Mouse (Mus musculus) C2C12 (cell line): ENCODE data around the gene Lepr. TPM values are rescaled to one million over a fixed set of nuclear protein-coding genes. Genes with fewer than 3 reads are reported as not detected.

Experiments used
- H3K27me3 ChIP-seq: one replicate; pipeline ENCODE4 v1.6.1; 2011; ENCODE audit not compliant: control insufficient read depth, insufficient read depth, insufficient read length
- H3K36me3 ChIP-seq: one replicate; pipeline ENCODE4 v1.6.1; 2011; ENCODE audit not compliant: control insufficient read depth, insufficient read depth
- H3K4me3 ChIP-seq: one replicate; pipeline ENCODE4 v1.5.1; 2011; ENCODE audit warnings: mild to moderate bottlenecking, control low read depth; ENCODE audit not compliant: poor library complexity, insufficient read depth, severe bottlenecking
- H3K79me2 ChIP-seq: one replicate; pipeline ENCODE4 v1.6.1; 2011; ENCODE audit not compliant: control insufficient read depth, insufficient read depth
- H3K79me3 ChIP-seq: one replicate; pipeline ENCODE4 v1.6.1; 2011; ENCODE audit warnings: low read depth, control low read depth
- H3ac ChIP-seq: one replicate; pipeline ENCODE3; 2011; ENCODE audit warnings: low read depth; ENCODE audit not compliant: control insufficient read depth, insufficient read length
- CEBPB ChIP-seq: IDR thresholded peaks from one replicate; pipeline ENCODE4 v1.6.1; 2011; ENCODE audit warnings: low read depth, mild to moderate bottlenecking, control low read depth, moderate library complexity
- CTCF ChIP-seq: IDR thresholded peaks from one replicate; pipeline ENCODE4 v1.5.1; 2011; ENCODE audit not compliant: control insufficient read depth, insufficient read depth, insufficient read length
- FOSL1 ChIP-seq: IDR thresholded peaks from one replicate; pipeline ENCODE4 v1.8.0; 2011; ENCODE audit warnings: mild to moderate bottlenecking, low read length; ENCODE audit not compliant: poor library complexity, insufficient read depth, severe bottlenecking
- MAX ChIP-seq: IDR thresholded peaks from one replicate; pipeline ENCODE4 v1.6.1; 2011; ENCODE audit warnings: mild to moderate bottlenecking, control low read depth
- MYOD1 ChIP-seq: IDR thresholded peaks from one replicate; pipeline ENCODE4 v1.6.1; 2011; ENCODE audit warnings: low read depth; ENCODE audit not compliant: control insufficient read depth, insufficient read length
- MYOG ChIP-seq: IDR thresholded peaks from one replicate; pipeline ENCODE4 v1.6.1; 2011; ENCODE audit not compliant: control insufficient read depth, insufficient read length; ENCODE audit errors: extremely low read depth
- USF1 ChIP-seq: IDR thresholded peaks from one replicate; pipeline ENCODE4 v1.6.1; 2011; ENCODE audit warnings: low read depth, mild to moderate bottlenecking, control low read depth, moderate library complexity
- long read RNA-seq, 2 experiments: library from polyadenylated mRNA; unstranded; transcript quantifications; one replicate each; pipeline ENCODE4 v2.0.0; 2019 to 2020
- polyA plus RNA-seq: library from polyadenylated mRNA; unstranded; fragments of >200 nt; fragmentation: generic; extraction: Trizol; gene quantifications from one replicate; pipeline ENCODE4 v1.2.1, GENCODE M21; 2012; ENCODE audit warnings: missing spikeins

The Lepr gene
- polyA plus RNA-seq = 0.15 TPM
- long read RNA-seq, experiment 1 = 0 reads
- long read RNA-seq, experiment 2, partial matches to known transcripts = 0 of 1 reads
- long read RNA-seq, experiment 2, other reads (novel, unspliced or antisense) = 1 of 1 reads

- Histone ChIP-seq H3K36me3 (no peaks in the 10 kb centered on the region), H3K79me2 (no peaks in the 10 kb centered on the region), H3K79me3 (no peaks in the 10 kb centered on the region), H3ac (no peak within 1 kb of the TSS), H3K27me3 (no peaks in the 10 kb centered on the region), H3K4me3 (no peak within 1 kb of the TSS)
- no peak for TF ChIP-seq MYOG
- no peak for TF ChIP-seq CTCF
- no peak for TF ChIP-seq USF1
- no peak for TF ChIP-seq MAX
- no peak for TF ChIP-seq CEBPB
- TF ChIP-seq FOSL1 = no peak
- TF ChIP-seq MYOD1 = no peak
These were observed at the start of gene Lepr for GRCm38 (mm10) chr4:101717367-101718121. TSS of gene Lepr (plus strand) at chr4:101717404.

GRCm38 (mm10) chr4:101669161-101669560 is 48.0 kb upstream of the Lepr start:
- no peaks in the 10 kb centered on the region for H3K79me3 ChIP-seq
- no peak overlapping the region for H3K4me3 ChIP-seq
- H3K79me2 ChIP-seq = no peaks in the 10 kb centered on the region
- H3ac ChIP-seq = no peak overlapping the region
- H3K27me3 ChIP-seq = no peaks in the 10 kb centered on the region
- TF ChIP-seq MYOG (no peak), MYOD1 (no peak), MAX (no peak), CTCF (no peak), USF1 (no peak), CEBPB (no peak), FOSL1 (no peak)
- peaks cover 1% of the 10 kb centered on the region for H3K36me3 ChIP-seq

GRCm38 (mm10) chr4:101669811-101670210 is 47.4 kb upstream of the Lepr start:
- no peak for TF ChIP-seq CTCF
- no peak for TF ChIP-seq USF1
- TF ChIP-seq CEBPB = no peak
- TF ChIP-seq MYOG = no peak
- no peak for TF ChIP-seq FOSL1
- no peak for TF ChIP-seq MAX
- no peak for TF ChIP-seq MYOD1

GRCm38 (mm10) chr4:101674790-101675189 is 42.4 kb upstream of the Lepr start:
- H3K27me3 ChIP-seq = no peaks in the 10 kb centered on the region
- no peaks in the 10 kb centered on the region for H3K79me3 ChIP-seq
- H3ac ChIP-seq = no peak overlapping the region
- TF ChIP-seq FOSL1 = no peak
- no peak for TF ChIP-seq MYOG
- TF ChIP-seq MYOD1 = no peak
- no peak for TF ChIP-seq USF1
- TF ChIP-seq MAX = no peak
- no peak for TF ChIP-seq CTCF
- TF ChIP-seq CEBPB = no peak
- H3K79me2 ChIP-seq = no peaks in the 10 kb centered on the region
- no peaks in the 10 kb centered on the region for H3K36me3 ChIP-seq
- no peak overlapping the region for H3K4me3 ChIP-seq

More at GRCm38 (mm10) chr4:101669811-101670210, 47.4 kb upstream of the Lepr start:
- Histone ChIP-seq H3K79me3 (no peaks in the 10 kb centered on the region), H3ac (no peak overlapping the region), H3K4me3 (no peak overlapping the region), H3K36me3 (no peaks in the 10 kb centered on the region), H3K27me3 (no peaks in the 10 kb centered on the region), H3K79me2 (no peaks in the 10 kb centered on the region)

GRCm38 (mm10) chr4:101675726-101676125 is 41.5 kb upstream of the Lepr start:
- Histone ChIP-seq H3K27me3 (no peaks in the 10 kb centered on the region), H3K79me2 (no peaks in the 10 kb centered on the region), H3K79me3 (no peaks in the 10 kb centered on the region), H3K4me3 (no peak overlapping the region), H3ac (no peak overlapping the region), H3K36me3 (no peaks in the 10 kb centered on the region)
- no peak for TF ChIP-seq MAX
- no peak for TF ChIP-seq MYOG
- no peak for TF ChIP-seq FOSL1
- TF ChIP-seq CTCF = no peak
- TF ChIP-seq USF1 = no peak
- TF ChIP-seq CEBPB = no peak
- TF ChIP-seq MYOD1 = no peak
